Comparison of ENCODE assay signal across 20 mouse cellular contexts in the genomic region with DNA sequence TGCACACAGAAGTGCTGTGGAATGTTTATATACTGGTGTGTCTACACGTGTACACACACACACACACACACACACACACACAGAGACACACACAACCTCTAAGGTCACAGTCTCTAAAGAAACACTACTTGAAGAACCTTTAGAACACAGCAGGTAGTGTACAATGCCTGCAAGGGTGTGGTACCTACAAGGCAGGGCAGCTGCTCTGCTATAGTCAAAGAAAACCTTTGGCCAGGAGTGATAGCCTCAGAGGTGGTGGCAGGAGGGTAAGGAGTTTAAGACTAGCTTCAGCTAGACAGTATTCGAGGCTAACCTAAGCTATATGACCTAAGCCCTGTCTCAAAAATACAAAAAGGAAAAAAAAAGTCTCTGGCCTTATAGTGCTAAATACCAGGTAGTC. TPM values are rescaled to one million over a fixed set of nuclear protein-coding genes. Genes with fewer than 3 reads are reported as not detected.
A peak's percentile ranks its signal among the peaks of the same experiment; 100 is the strongest.
DNase-seq lines count a peak whose midpoint lies in the region; ATAC-seq and TF ChIP-seq lines count a peak whose summit lies in the region.
"Had no signal": no experiment of that assay in that cellular context is flagged by ENCODE, and none has a peak within 500 bp of the region (broad histone marks: within the 10 kb centered on the region; RNA-seq: fewer than 3 reads in every experiment).

No protein-coding gene starts in this region.

- no peaks in the 10 kb centered on the region for H3K9me3 ChIP-seq in megakaryocyte, embryonic 14.5 days
- no peaks in the 10 kb centered on the region for H3K9me3 ChIP-seq in intestine, postnatal 0 days (ENCODE audit: control insufficient read depth)
- H3K9me3 ChIP-seq in liver, embryonic 16.5 days (replicated peaks; ENCODE audit: control insufficient read depth, low read length) = no peaks in the 10 kb centered on the region
- H3K9me3 ChIP-seq: hindbrain, embryonic 15.5 days; limb, embryonic 15.5 days; midbrain, embryonic 12.5 days; neural tube, embryonic 13.5 days had no signal

- H3K4me1 ChIP-seq in megakaryocyte, embryonic 14.5 days = peaks cover 38% of the 10 kb centered on the region
- peaks cover 3% of the 10 kb centered on the region; the same call in 1 of the 2 replicates for H3K4me1 ChIP-seq in intestine, postnatal 0 days (replicated peaks; ENCODE audit: control insufficient read depth, insufficient read depth, low read length)
- peaks cover 38% of the 10 kb centered on the region for H3K4me1 ChIP-seq in liver, embryonic 16.5 days (ENCODE audit: control insufficient read depth, low read depth, low read length)

- peaks cover 50% of the 10 kb centered on the region for H3K36me3 ChIP-seq in megakaryocyte, embryonic 14.5 days (replicated peaks; ENCODE audit: low read length)
- H3K36me3 ChIP-seq in intestine, postnatal 0 days (ENCODE audit: control insufficient read depth, insufficient read depth) = peaks cover 43% of the 10 kb centered on the region
- H3K36me3 ChIP-seq in liver, embryonic 16.5 days (ENCODE audit: control insufficient read depth, insufficient read depth) = peaks cover 36% of the 10 kb centered on the region

- peak overlapping the region; percentile 98 for H3K27ac ChIP-seq in intestine, postnatal 0 days (ENCODE audit: low read depth, low read length)
- H3K27ac ChIP-seq in liver, embryonic 16.5 days (ENCODE audit: low read length) = peak overlapping the region; percentile 97
- H3K27ac ChIP-seq: hindbrain, embryonic 15.5 days; limb, embryonic 15.5 days; midbrain, embryonic 12.5 days; neural tube, embryonic 13.5 days had no signal

- H3K4me2 ChIP-seq in intestine, postnatal 0 days (replicated peaks; ENCODE audit: low read depth) = peak overlapping the region; percentile 89
- H3K4me2 ChIP-seq in liver, embryonic 16.5 days (ENCODE audit: low read depth, low read length) = peak overlapping the region; percentile 77
- H3K4me2 ChIP-seq: limb, embryonic 15.5 days had no signal

- TF ChIP-seq CTCF in intestine, postnatal 0 days (IDR thresholded peaks at IDR 0.05; ENCODE audit: low read depth) = no peak

- no peak for DNase-seq in spleen, adult 18-20 months
- DNase-seq in layer of hippocampus, adult 11-12 months (ENCODE audit: low spot score) = no peak
- no peak for DNase-seq in embryo, embryonic 11 days
- DNase-seq: adrenal gland, postnatal 36 days; cerebellum, postnatal 25 days; kidney, adult 8-10 months; kidney, postnatal 25 days; lung, postnatal 14 days; right cerebral cortex, postnatal 25 days had no signal

- peak overlapping the region; percentile 46 for H3K4me3 ChIP-seq in megakaryocyte, embryonic 14.5 days (replicated peaks)
- no peak overlapping the region for H3K4me3 ChIP-seq in intestine, postnatal 0 days (ENCODE audit: low read depth, low read length)
- peak overlapping the region; percentile 99 for H3K4me3 ChIP-seq in liver, embryonic 16.5 days (ENCODE audit: low read depth, low read length)
- H3K4me3 ChIP-seq: limb, embryonic 15.5 days; midbrain, embryonic 12.5 days had no signal

- WGBS in intestine, postnatal 0 days = 42% methylated on average over 2 of the region's 2 CpGs
- 50% methylated on average over 2 of the region's 2 CpGs for WGBS in liver, embryonic 16.5 days (ENCODE audit: insufficient replicate concordance)

- H3K9ac ChIP-seq in intestine, postnatal 0 days (ENCODE audit: low read depth, low read length) = no peak overlapping the region
- peak overlapping the region; percentile 96 for H3K9ac ChIP-seq in liver, embryonic 16.5 days (ENCODE audit: low read depth, low read length)
- H3K9ac ChIP-seq: hindbrain, embryonic 15.5 days; limb, embryonic 15.5 days had no signal

- H3K27me3 ChIP-seq in megakaryocyte, embryonic 14.5 days (replicated peaks) = no peaks in the 10 kb centered on the region
- no peaks in the 10 kb centered on the region for H3K27me3 ChIP-seq in intestine, postnatal 0 days (replicated peaks; ENCODE audit: control insufficient read depth, insufficient read depth, low read length)
- H3K27me3 ChIP-seq in liver, embryonic 16.5 days (ENCODE audit: control insufficient read depth, insufficient read depth, low read depth, low read length) = no peaks in the 10 kb centered on the region
- H3K27me3 ChIP-seq: hindbrain, embryonic 15.5 days; limb, embryonic 15.5 days; midbrain, embryonic 12.5 days; neural tube, embryonic 13.5 days had no signal

- ATAC-seq in megakaryocyte, adult 5-6 weeks (ENCODE audit: poor library complexity, severe bottlenecking) = no peak
- peak; percentile 56 for ATAC-seq in intestine, postnatal 0 days
- peak; percentile 25 for ATAC-seq in liver, embryonic 16.5 days (ENCODE audit: low read depth)

RNA-seq across cellular contexts. Expression of gene Rmdn3, which starts 2.2 kb away (rescaled TPM):
- 4.6 and 12.9 TPM in 2 replicates for polyA plus RNA-seq in megakaryocyte, embryonic 14.5 days (2012; ENCODE audit: insufficient read depth, low replicate concordance)
- 7.0 and 10.7 TPM in 2 replicates for total RNA-seq in megakaryocyte, adult 5-6 weeks (2015)
- total RNA-seq in megakaryocyte, adult 5-6 weeks (2017) = 15.1 and 20.2 TPM in 2 replicates
- 177 and 185 TPM in 2 replicates for polyA plus RNA-seq in intestine, postnatal 0 days (2015; fragmentation: Nextera tagmentation; extraction: Ambion mirVana)
- 44.1 and 45.6 TPM in 2 replicates for polyA plus RNA-seq in liver, embryonic 16.5 days (2015; fragmentation: Nextera tagmentation; extraction: Ambion mirVana)

RNA-seq across cellular contexts. Expression of gene Gchfr, which starts 12.9 kb away (rescaled TPM):
- polyA plus RNA-seq in megakaryocyte, embryonic 14.5 days (2012; ENCODE audit: insufficient read depth, low replicate concordance) = 31.5 and 35.5 TPM in 2 replicates
- not detected in 2 replicates for total RNA-seq in megakaryocyte, adult 5-6 weeks (2015)
- not detected in 2 replicates for total RNA-seq in megakaryocyte, adult 5-6 weeks (2017)
- 124 and 136 TPM in 2 replicates for polyA plus RNA-seq in intestine, postnatal 0 days (2015; fragmentation: Nextera tagmentation; extraction: Ambion mirVana)
- polyA plus RNA-seq in liver, embryonic 16.5 days (2015; fragmentation: Nextera tagmentation; extraction: Ambion mirVana) = 97.7 and 115 TPM in 2 replicates
- total RNA-seq: gastrocnemius, adult 8-10 months had no signal

RNA-seq across cellular contexts. Expression of gene Gm14137, which starts 19.6 kb away (rescaled TPM):
- polyA plus RNA-seq in megakaryocyte, embryonic 14.5 days (2012; ENCODE audit: insufficient read depth, low replicate concordance) = not detected in 2 replicates
- total RNA-seq in megakaryocyte, adult 5-6 weeks (2015) = not detected in 2 replicates
- not detected in 2 replicates for total RNA-seq in megakaryocyte, adult 5-6 weeks (2017)
- 0.08 and 0.18 TPM in 2 replicates for polyA plus RNA-seq in intestine, postnatal 0 days (2015; fragmentation: Nextera tagmentation; extraction: Ambion mirVana)
- polyA plus RNA-seq in liver, embryonic 16.5 days (2015; fragmentation: Nextera tagmentation; extraction: Ambion mirVana) = 0.14 and 0.18 TPM in 2 replicates
- total RNA-seq: gastrocnemius, adult 8-10 months; heart, adult 8-10 months; left cerebral cortex, postnatal 10 days had no signal

RNA-seq across cellular contexts. Expression of gene Rad51, which starts 42.1 kb away (rescaled TPM):
- 6.1 and 6.4 TPM in 2 replicates for polyA plus RNA-seq in megakaryocyte, embryonic 14.5 days (2012; ENCODE audit: insufficient read depth, low replicate concordance)
- 20.7 and 22.1 TPM in 2 replicates for total RNA-seq in megakaryocyte, adult 5-6 weeks (2015)
- 12.3 and 26.8 TPM in 2 replicates for total RNA-seq in megakaryocyte, adult 5-6 weeks (2017)
- polyA plus RNA-seq in intestine, postnatal 0 days (2015; fragmentation: Nextera tagmentation; extraction: Ambion mirVana) = 8.6 and 10.3 TPM in 2 replicates
- polyA plus RNA-seq in liver, embryonic 16.5 days (2015; fragmentation: Nextera tagmentation; extraction: Ambion mirVana) = 26.4 and 30.0 TPM in 2 replicates

RNA-seq across cellular contexts. Expression of gene Zfyve19, which starts 53.7 kb away (rescaled TPM):
- 2.9 and 19.5 TPM in 2 replicates for polyA plus RNA-seq in megakaryocyte, embryonic 14.5 days (2012; ENCODE audit: insufficient read depth, low replicate concordance)
- 16.4 and 21.6 TPM in 2 replicates for total RNA-seq in megakaryocyte, adult 5-6 weeks (2015)
- 30.7 and 39.8 TPM in 2 replicates for total RNA-seq in megakaryocyte, adult 5-6 weeks (2017)
- 36.3 and 38.7 TPM in 2 replicates for polyA plus RNA-seq in intestine, postnatal 0 days (2015; fragmentation: Nextera tagmentation; extraction: Ambion mirVana)
- 17.1 and 20.4 TPM in 2 replicates for polyA plus RNA-seq in liver, embryonic 16.5 days (2015; fragmentation: Nextera tagmentation; extraction: Ambion mirVana)
